Mouse (Mus musculus) embryonic fibroblast, embryonic 13.5 days (primary cell): ENCODE results near the gene Ptges2.

Experiments
- CTCF ChIP-seq: IDR thresholded peaks from 2 replicates; pipeline ENCODE4 v1.5.1; 2011; ENCODE audit warnings: mild to moderate bottlenecking, control low read depth, low read length, moderate library complexity, borderline replicate concordance; ENCODE audit not compliant: insufficient read depth
- POLR2A ChIP-seq: IDR thresholded peaks from 2 replicates; pipeline ENCODE4 v1.6.1; 2011; ENCODE audit warnings: low read depth, mild to moderate bottlenecking, control low read depth, low read length, moderate library complexity

DNA sequence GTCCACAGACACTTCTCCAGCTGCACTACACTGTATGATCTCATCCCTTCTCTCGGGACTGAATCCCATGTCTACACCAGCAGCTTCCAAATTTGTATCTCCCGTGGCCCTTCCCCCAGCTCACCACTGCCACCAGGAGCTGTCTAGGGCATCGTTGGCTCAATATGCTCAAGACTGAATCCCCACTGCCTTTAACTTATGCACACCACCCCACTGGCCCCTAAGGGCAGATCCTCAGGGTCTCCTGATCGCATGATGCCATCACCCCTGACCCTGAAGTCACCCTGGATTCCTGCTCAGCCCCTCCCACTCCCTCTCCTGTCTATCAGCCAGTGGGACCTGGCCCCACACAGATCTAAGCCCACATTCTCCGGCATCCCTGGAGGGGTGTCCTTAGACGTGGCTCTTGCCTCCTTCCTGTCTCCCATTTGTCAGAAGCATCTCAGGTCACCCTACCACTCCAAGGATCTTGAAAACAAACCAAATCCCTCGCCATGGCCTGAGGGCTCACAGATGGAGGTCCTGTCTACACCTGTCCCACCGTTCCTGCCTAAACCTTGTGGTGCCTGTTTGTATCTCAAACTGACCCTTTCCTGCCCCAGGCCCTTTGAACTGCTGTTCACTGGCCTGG, 46.0 kb upstream of the Ptges2 start:
- TF ChIP-seq POLR2A (no peak), CTCF (no peak)
